Mouse (Mus musculus): Measurements from ENCODE around the gene Umodl1. TPM values are rescaled to one million over a fixed set of nuclear protein-coding genes. Genes with fewer than 3 reads are reported as not detected.

Gene Umodl1
- total RNA-seq, 2 experiments from 2014 or later = 0.14 TPM; not detected in 1

DNA sequence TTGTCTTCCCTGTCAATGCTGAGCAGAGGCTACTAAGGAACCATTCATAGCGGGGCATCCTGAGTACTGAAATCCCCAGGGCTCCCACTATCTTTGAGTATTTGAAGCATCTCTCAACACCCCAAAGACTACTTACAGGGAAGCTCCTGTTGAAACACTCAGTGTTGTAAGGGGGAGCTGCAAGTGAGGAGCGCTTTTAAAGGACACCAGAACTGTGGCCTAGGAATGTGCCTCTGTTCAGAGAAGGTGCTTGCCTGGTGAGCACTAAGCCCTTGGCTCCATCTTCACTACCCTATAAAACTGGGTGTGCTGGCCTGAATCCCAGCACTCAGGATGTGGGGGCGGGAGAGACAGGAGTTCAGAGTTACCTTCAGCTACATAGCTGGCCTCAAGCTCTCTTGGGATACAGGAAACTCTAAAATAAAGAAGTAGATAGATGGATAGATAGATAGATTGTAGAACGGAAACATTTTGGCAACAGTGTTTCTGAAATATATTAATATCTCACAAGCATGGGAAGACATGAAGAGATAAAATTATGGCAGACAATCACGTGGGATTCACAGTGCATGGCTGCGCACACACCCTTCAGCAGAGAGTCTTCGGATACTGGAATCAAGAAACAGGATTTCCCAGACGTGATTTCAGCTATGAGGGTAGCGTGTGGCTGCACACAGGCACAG is 80.4 kb downstream of the Umodl1 start:
- DNase-seq = no peak
- intact Hi-C loops (cut with DNase I) = no loop called here

DNA sequence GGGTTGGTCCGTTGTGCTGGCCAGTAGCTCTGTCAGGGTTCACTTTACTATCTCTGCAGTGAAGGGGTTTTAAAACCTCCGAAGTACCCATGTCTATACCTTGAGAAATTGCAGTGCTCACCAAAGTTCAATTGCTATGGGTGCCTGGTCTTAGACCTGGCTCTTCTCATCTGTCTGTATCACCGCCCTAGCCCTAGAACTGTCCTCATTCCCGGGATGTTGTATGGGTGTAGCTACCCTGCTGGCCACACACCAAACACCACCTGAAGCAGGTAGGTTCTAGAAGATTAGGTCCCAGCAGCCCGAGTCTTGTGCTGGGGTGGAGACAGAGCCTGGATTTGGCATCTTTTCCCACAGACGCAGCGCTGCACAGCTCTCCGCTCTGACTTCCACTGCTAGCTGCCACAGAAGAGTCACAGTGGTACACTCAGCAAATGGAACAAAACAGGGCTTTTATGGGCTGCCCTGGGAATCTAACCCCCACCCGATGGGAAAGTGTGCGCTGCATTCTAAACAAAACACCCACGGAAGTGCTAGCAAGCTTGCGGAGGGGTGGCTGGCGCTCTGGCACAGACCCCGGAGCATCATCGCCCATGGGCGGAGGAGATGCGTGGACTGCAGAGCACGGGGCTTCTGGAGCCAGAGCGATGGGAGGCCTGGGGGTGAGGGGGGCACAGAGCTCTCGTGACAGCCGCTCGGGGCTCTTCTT is 81.9 kb downstream of the Umodl1 start:
- peak; percentile 38 for DNase-seq
- intact Hi-C loops (cut with DNase I) = no loop called here

DNA sequence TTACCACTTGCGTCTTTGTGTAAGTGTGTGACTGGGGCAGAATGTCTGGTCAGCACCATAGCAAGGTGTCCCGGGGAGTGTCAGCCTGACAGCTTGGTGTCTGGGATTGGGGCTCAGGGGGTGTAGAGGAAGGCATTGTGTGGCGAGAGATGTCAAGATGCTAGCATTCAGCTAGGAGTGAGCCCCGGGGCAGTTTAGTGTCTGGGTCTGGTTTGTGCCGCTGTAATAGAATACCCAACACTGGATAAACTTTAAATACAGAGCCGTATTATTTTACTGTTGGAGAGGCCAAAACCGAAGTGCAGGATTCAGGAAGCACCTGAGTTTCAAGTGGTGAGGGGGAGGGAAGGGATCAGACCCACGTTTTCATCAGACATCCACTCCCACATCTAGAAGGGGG is 82.9 kb downstream of the Umodl1 start:
- intact Hi-C loops (cut with DNase I) = no loop called here
- DNase-seq = no peak

- intact Hi-C loops (cut with DNase I) = no loop called here
- no peak for DNase-seq
Observed at GRCm38 (mm10) chr17:31038381-31038780, 83.9 kb downstream of the Umodl1 start.

GRCm38 (mm10) chr17:31039626-31040025 is 85.2 kb downstream of the Umodl1 start:
- intact Hi-C loops (cut with DNase I) = no loop called here

GRCm38 (mm10) chr17:31040421-31040820 is 86.0 kb downstream of the Umodl1 start:
- intact Hi-C loops (cut with DNase I) = no loop called here
- DNase-seq = no peak

More at GRCm38 (mm10) chr17:31039626-31040025, 85.2 kb downstream of the Umodl1 start:
- DNase-seq = no peak

DNA sequence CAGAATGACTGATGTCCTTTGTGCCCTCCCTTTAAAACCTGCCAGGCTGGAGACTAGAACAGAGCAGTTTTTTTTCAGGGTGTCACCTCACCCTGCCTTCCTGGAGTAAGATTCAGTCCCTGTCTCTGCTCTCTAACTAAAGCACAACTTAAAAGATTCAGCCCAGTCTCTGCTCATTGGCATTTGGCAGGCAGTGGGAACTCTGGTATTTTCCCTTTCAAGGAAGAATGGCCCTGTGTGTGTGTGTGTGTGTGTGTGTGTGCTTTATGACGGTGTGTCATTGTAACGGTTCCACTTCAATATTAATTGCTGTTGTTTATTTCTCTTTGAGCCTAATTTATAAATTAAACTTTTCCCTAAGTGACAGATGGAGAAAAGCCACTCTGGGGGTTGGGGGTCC is 88.3 kb downstream of the Umodl1 start:
- DNase-seq = no peak

DNA sequence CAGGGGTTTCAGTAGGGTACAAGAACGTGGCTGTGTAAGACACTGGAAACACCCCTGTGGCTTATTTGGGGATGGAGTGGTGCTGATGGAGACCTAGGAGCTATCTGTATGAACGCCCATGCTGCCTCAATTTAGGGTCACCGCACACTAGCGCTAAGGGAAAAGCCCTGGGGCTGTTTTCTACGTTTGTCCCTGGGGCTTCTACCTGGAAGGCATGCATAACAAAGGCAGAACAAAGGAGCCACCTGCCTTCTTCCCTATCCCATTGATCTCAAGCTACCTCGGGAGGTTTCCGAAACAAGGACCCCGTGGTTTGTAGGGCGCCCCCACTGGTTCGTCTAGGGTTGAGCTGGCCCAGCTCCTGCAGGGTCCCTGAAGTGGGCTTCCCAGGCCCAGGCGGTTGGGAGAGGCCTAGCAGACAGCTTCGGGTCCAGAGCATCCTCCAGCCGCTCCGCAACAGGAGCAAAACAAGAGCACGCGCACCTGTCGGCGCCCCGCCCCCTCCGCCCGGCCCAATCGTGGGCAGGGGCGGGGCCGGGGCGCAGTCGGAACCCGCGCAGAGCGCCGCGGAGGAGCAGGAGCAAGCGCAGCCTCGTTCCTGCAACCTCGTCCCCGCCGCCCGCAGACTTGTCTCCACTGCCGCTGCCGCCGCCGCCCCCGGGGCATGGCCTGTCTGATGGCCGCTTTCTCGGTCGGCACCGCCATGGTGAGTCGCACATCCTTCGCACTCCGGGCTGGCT is 102.9 kb downstream of the Umodl1 start, which contains the start of gene Abcg1:
Gene Abcg1 (plus strand): TSS at position 525 of the 740 bp plus-strand sequence.
- intact Hi-C loops (cut with DNase I) = no loop called here
- DNase-seq = peak; percentile 78

More for the DNA sequence above, 88.3 kb downstream of the Umodl1 start:
- intact Hi-C loops (cut with DNase I) = no loop called here

DNA sequence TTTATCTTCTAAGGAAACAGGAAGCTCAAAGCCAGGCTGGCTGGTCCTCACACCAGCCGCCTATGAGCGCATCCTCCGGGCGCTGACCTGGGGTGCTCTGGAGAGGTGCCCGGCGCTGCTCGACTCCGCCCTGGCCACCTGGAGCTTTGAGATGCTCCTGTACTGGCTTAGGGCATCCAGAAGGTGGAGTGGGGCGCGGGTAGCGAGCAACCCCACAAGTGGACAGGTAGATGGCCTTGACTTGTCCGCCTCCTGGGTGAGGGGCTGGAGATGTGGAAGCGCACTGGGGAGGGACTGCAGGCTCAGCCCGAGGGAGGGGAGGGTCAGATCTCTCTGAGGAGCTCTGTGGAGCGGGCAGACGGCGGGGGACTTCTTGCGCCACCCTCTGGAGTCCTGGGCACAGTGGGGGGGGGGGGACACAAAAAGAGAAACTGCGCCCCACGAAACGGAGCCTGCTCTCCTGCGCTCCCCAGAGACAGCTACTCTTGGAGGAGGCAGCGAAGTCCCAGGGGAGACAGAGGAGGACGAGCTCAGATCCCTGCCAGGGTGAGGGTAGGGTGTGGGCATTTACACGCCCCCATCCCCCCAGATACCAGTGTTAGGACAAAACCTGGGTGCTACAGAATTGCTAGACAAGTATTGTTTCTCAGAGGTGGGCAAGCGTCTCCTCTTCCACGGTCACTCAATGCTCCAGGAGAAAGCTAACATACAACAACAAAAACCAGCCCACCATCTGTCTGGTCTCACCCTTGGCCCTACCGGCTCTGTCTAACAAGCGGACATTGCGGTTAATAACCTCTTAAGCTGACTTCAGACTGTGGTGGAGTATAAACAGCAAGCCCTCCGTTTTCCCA is 103.7 kb downstream of the Umodl1 start:
- DNase-seq = peak; percentile 39
- intact Hi-C loops (cut with DNase I) = no loop called here

- no peak for DNase-seq
- intact Hi-C loops (cut with DNase I) = no loop called here
Observed at GRCm38 (mm10) chr17:31058745-31059085, 104.3 kb downstream of the Umodl1 start.

DNA sequence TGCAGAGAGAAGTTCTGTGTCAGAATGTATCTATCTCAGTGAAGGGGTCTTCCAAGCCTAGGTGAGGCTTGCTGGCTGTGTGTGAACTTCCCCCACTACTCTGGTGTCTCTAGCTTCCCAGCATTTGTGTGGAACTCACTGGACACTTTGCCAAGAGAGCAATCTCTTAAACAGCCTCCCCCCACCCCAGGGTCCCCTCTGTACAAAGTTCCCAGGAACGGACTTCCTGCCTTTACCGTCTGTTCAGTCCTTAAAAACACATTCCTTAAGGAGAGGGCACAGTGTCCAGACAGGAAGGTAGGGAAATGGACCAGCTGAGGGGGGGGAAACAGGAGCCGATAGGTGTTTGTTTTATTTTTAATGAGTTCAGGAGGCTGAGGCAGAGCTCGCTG is 105.8 kb downstream of the Umodl1 start:
- intact Hi-C loops (cut with DNase I) = no loop called here

More for the DNA sequence above, 105.8 kb downstream of the Umodl1 start:
- no peak for DNase-seq

Small RNAs within 50 kb of the gene (microRNA-seq; reads per million reads assigned to microRNA genes)
- gene Gm24026 = not detected

Other genes with a start within 250 kb of the Umodl1 start
- under 1 TPM; 0.32 to 0.58 TPM for gene Glp1r, start 52.8 kb upstream of the Umodl1 start, total RNA-seq (2021)
- 10 to 100 TPM; 18.5 to 20.0 TPM for gene Abcg1, start 103.0 kb downstream of the Umodl1 start, total RNA-seq (2021)
- not detected for gene Tff3, start 175.0 kb downstream of the Umodl1 start, total RNA-seq (2021)
- not detected for gene Tff2, start 189.6 kb downstream of the Umodl1 start, total RNA-seq (2021)
- not detected for gene Tff1, start 210.6 kb downstream of the Umodl1 start, total RNA-seq (2021)
- not detected for gene Tmprss3, start 244.3 kb downstream of the Umodl1 start, total RNA-seq (2021)